Mouse (Mus musculus): ENCODE data around the gene Ankfn1.

Gene Ankfn1

GRCm38 (mm10) chr11:89465381-89465780, 312.1 kb downstream of the Ankfn1 start:
- no peak for DNase-seq (ENCODE audit: low read depth, low spot score)

GRCm38 (mm10) chr11:89462216-89462615, 315.2 kb downstream of the Ankfn1 start:
- DNase-seq (ENCODE audit: low read depth, low spot score), result no peak

GRCm38 (mm10) chr11:89459437-89459836, 318.0 kb downstream of the Ankfn1 start:
- DNase-seq (ENCODE audit: low read depth, low spot score), result no peak

- peak; percentile 23 for DNase-seq (ENCODE audit: low read depth, low spot score)
These were observed 321.7 kb downstream of the Ankfn1 start for GRCm38 (mm10) chr11:89455647-89456231.

GRCm38 (mm10) chr11:89454702-89455101, 322.8 kb downstream of the Ankfn1 start:
- DNase-seq (ENCODE audit: low read depth, low spot score), result no peak

- DNase-seq (ENCODE audit: low read depth, low spot score), result peak; percentile 3
These were observed 324.6 kb downstream of the Ankfn1 start for GRCm38 (mm10) chr11:89452862-89453261.

GRCm38 (mm10) chr11:89450406-89450805, 327.0 kb downstream of the Ankfn1 start:
- no peak for DNase-seq (ENCODE audit: low read depth, low spot score)

- DNase-seq (ENCODE audit: low read depth, low spot score), result no peak
These were observed 328.5 kb downstream of the Ankfn1 start for GRCm38 (mm10) chr11:89448986-89449385.

GRCm38 (mm10) chr11:89447477-89447876, 330.0 kb downstream of the Ankfn1 start:
- DNase-seq (ENCODE audit: low read depth, low spot score), result no peak

- no peak for DNase-seq (ENCODE audit: low read depth, low spot score)
These were observed 336.9 kb downstream of the Ankfn1 start for GRCm38 (mm10) chr11:89440566-89440965.

GRCm38 (mm10) chr11:89424358-89424757, 353.1 kb downstream of the Ankfn1 start:
- DNase-seq (ENCODE audit: low read depth, low spot score), result no peak

- DNase-seq (ENCODE audit: low read depth, low spot score), result no peak
These were observed 354.8 kb downstream of the Ankfn1 start for GRCm38 (mm10) chr11:89422637-89423036.

GRCm38 (mm10) chr11:89420767-89421438, 356.6 kb downstream of the Ankfn1 start:
- DNase-seq (ENCODE audit: low read depth, low spot score), result no peak

GRCm38 (mm10) chr11:89419863-89420262, 357.6 kb downstream of the Ankfn1 start:
- no peak for DNase-seq (ENCODE audit: low read depth, low spot score)

GRCm38 (mm10) chr11:89418644-89419043, 358.8 kb downstream of the Ankfn1 start:
- no peak for DNase-seq (ENCODE audit: low read depth, low spot score)

- no peak for DNase-seq (ENCODE audit: low read depth, low spot score)
These were observed 360.7 kb downstream of the Ankfn1 start for GRCm38 (mm10) chr11:89416769-89417168.

- no peak for DNase-seq (ENCODE audit: low read depth, low spot score)
These were observed 368.7 kb downstream of the Ankfn1 start for GRCm38 (mm10) chr11:89408774-89409173.

- DNase-seq (ENCODE audit: low read depth, low spot score), result no peak
These were observed 373.0 kb downstream of the Ankfn1 start for GRCm38 (mm10) chr11:89404489-89404888.

GRCm38 (mm10) chr11:89403436-89403835, 374.0 kb downstream of the Ankfn1 start:
- DNase-seq (ENCODE audit: low read depth, low spot score), result no peak

- no peak for DNase-seq (ENCODE audit: low read depth, low spot score)
These were observed 388.6 kb downstream of the Ankfn1 start for GRCm38 (mm10) chr11:89388851-89389250.

- no peak for DNase-seq (ENCODE audit: low read depth, low spot score)
These were observed 394.8 kb downstream of the Ankfn1 start for GRCm38 (mm10) chr11:89382634-89383009.

- DNase-seq (ENCODE audit: low read depth, low spot score), result no peak
These were observed 395.4 kb downstream of the Ankfn1 start for GRCm38 (mm10) chr11:89381782-89382633.

GRCm38 (mm10) chr11:89370941-89371340, 406.5 kb downstream of the Ankfn1 start:
- no peak for DNase-seq (ENCODE audit: low read depth, low spot score)
